ENCODE assay signal across 1 mouse cellular context in genomic region chr11:98584146-98584545, GRCm38 (mm10).
TF ChIP-seq lines count a peak whose summit lies in the region.

No protein-coding gene starts in this region.

TF ChIP-seq in MEL, 35 proteins besides CTCF, POLR2A, EP300 and RAD21:
- TF ChIP-seq GABPA (IDR thresholded peaks at IDR 0.05; ENCODE audit: low read depth, low read length) (no peak), ZC3H11A (IDR thresholded peaks at IDR 0.05; ENCODE audit: low read depth, low read length) (no peak), E2F4 (IDR thresholded peaks at IDR 0.05; ENCODE audit: borderline replicate concordance, low read depth, low read length) (no peak), KAT2A (conservative IDR thresholded peaks at IDR 0.05; ENCODE audit: low read depth, low read length) (no peak), MAZ (IDR thresholded peaks at IDR 0.05; ENCODE audit: low read depth, low read length) (no peak), TBP (IDR thresholded peaks at IDR 0.05; ENCODE audit: low read depth, low read length) (no peak), POLR2AphosphoS2 (IDR thresholded peaks at IDR 0.05; ENCODE audit: low read length) (no peak), MEF2A (IDR thresholded peaks at IDR 0.05; ENCODE audit: extremely low read depth, insufficient replicate concordance, low read depth, low read length, poor library complexity, severe bottlenecking) (no peak), CHD2 (IDR thresholded peaks at IDR 0.05; ENCODE audit: low read length) (no peak), CHD1 (IDR thresholded peaks at IDR 0.05; ENCODE audit: low read depth, low read length) (no peak), USF1 (IDR thresholded peaks at IDR 0.05; ENCODE audit: low read depth, low read length) (no peak), ZKSCAN1 (IDR thresholded peaks at IDR 0.05; ENCODE audit: low read depth, low read length) (no peak)
